Mouse (Mus musculus): Measurements from ENCODE around the gene Dnah1. TPM values are rescaled to one million over a fixed set of nuclear protein-coding genes. Genes with fewer than 3 reads are reported as not detected.
A peak's percentile ranks its signal among the peaks of the same experiment; 100 is the strongest.

Gene Dnah1
- polyA plus RNA-seq, 1 experiment from 2014 or later, result 7.6 TPM

GRCm38 (mm10) chr14:31216846-31217245 is 106.8 kb downstream of the Dnah1 start, which contains the start of gene Nisch:
Gene Nisch, minus strand, starts transcription at chr14:31216946.
- Histone ChIP-seq H3K27ac (ENCODE audit: low read depth, low read length) (no peak within 1 kb of the TSS), H3K4me3 (ENCODE audit: low read depth, low read length) (no peak within 1 kb of the TSS; the same call in 1 of the 2 replicates), H3K4me1 (ENCODE audit: control insufficient read depth, insufficient read depth, low read length) (0 out of 2 replicates have a peak, but pooled peaks cover 3% of the 10 kb centered on the region), H3K9ac (ENCODE audit: low read length) (peak within 1 kb of the TSS; percentile 0; the same call in 1 of the 2 replicates), H3K36me3 (ENCODE audit: control insufficient read depth, insufficient read depth, low read length) (no peaks in the 10 kb centered on the region), H3K27me3 (ENCODE audit: control insufficient read depth, insufficient read depth, low read length) (no peaks in the 10 kb centered on the region), H3K9me3 (ENCODE audit: control insufficient read depth, low read length) (no peaks in the 10 kb centered on the region), H3K4me2 (ENCODE audit: low read depth) (no peak within 1 kb of the TSS)
- no peak for ATAC-seq (ENCODE audit: insufficient read depth, low FRiP score, low TSS enrichment)
- WGBS, result 70% methylated on average over 2 of the region's 2 CpGs
- no peak for DNase-seq (ENCODE audit: low spot score)

GRCm38 (mm10) chr14:31215157-31216002 is 108.3 kb downstream of the Dnah1 start:
- Histone ChIP-seq H3K4me1 (ENCODE audit: control insufficient read depth, insufficient read depth, low read length) (0 out of 2 replicates have a peak, but pooled peaks cover 3% of the 10 kb centered on the region), H3K36me3 (ENCODE audit: control insufficient read depth, insufficient read depth, low read length) (no peaks in the 10 kb centered on the region), H3K4me3 (ENCODE audit: low read depth, low read length) (no peak overlapping the region), H3K9me3 (ENCODE audit: control insufficient read depth, low read length) (no peaks in the 10 kb centered on the region), H3K27me3 (ENCODE audit: control insufficient read depth, insufficient read depth, low read length) (no peaks in the 10 kb centered on the region), H3K9ac (ENCODE audit: low read length) (0 out of 2 replicates have a peak overlapping the region, but pooled peaks have one; percentile 0), H3K4me2 (ENCODE audit: low read depth) (no peak overlapping the region), H3K27ac (ENCODE audit: low read depth, low read length) (no peak overlapping the region)
- 37% methylated on average over 15 of the region's 15 CpGs for WGBS
- ATAC-seq (ENCODE audit: insufficient read depth, low FRiP score, low TSS enrichment) (peak; percentile 61; the same call in 1 of the 2 replicates), DNase-seq (ENCODE audit: low spot score) (peak; percentile 60)

- Histone ChIP-seq H3K27me3 (ENCODE audit: control insufficient read depth, insufficient read depth, low read length) (no peaks in the 10 kb centered on the region), H3K4me3 (ENCODE audit: low read depth, low read length) (no peak overlapping the region), H3K36me3 (ENCODE audit: control insufficient read depth, insufficient read depth, low read length) (no peaks in the 10 kb centered on the region), H3K27ac (ENCODE audit: low read depth, low read length) (no peak overlapping the region), H3K9me3 (ENCODE audit: control insufficient read depth, low read length) (no peaks in the 10 kb centered on the region), H3K4me2 (ENCODE audit: low read depth) (no peak overlapping the region), H3K9ac (ENCODE audit: low read length) (no peak overlapping the region), H3K4me1 (ENCODE audit: control insufficient read depth, insufficient read depth, low read length) (0 out of 2 replicates have a peak, but pooled peaks cover 3% of the 10 kb centered on the region)
- 73% methylated on average over 3 of the region's 3 CpGs for WGBS
- ATAC-seq (ENCODE audit: insufficient read depth, low FRiP score, low TSS enrichment) (no peak), DNase-seq (ENCODE audit: low spot score) (no peak)
Measured at GRCm38 (mm10) chr14:31214684-31215083, 109.0 kb downstream of the Dnah1 start.

- DNase-seq (ENCODE audit: low spot score), result no peak
- Histone ChIP-seq H3K9me3 (ENCODE audit: control insufficient read depth, low read length) (no peaks in the 10 kb centered on the region), H3K27ac (ENCODE audit: low read depth, low read length) (no peak overlapping the region), H3K36me3 (ENCODE audit: control insufficient read depth, insufficient read depth, low read length) (no peaks in the 10 kb centered on the region), H3K4me1 (ENCODE audit: control insufficient read depth, insufficient read depth, low read length) (0 out of 2 replicates have a peak, but pooled peaks cover 3% of the 10 kb centered on the region), H3K27me3 (ENCODE audit: control insufficient read depth, insufficient read depth, low read length) (no peaks in the 10 kb centered on the region), H3K9ac (ENCODE audit: low read length) (no peak overlapping the region), H3K4me2 (ENCODE audit: low read depth) (no peak overlapping the region), H3K4me3 (ENCODE audit: low read depth, low read length) (no peak overlapping the region)
- no peak for ATAC-seq (ENCODE audit: insufficient read depth, low FRiP score, low TSS enrichment)
- WGBS, result 76% methylated on average over 8 of the region's 8 CpGs
Measured at GRCm38 (mm10) chr14:31213868-31214267, 109.8 kb downstream of the Dnah1 start.

GRCm38 (mm10) chr14:31212499-31212898 is 111.2 kb downstream of the Dnah1 start:
- ATAC-seq (ENCODE audit: insufficient read depth, low FRiP score, low TSS enrichment) (no peak), DNase-seq (ENCODE audit: low spot score) (no peak)
- 82% methylated on average over 3 of the region's 3 CpGs for WGBS
- H3K4me2 ChIP-seq (ENCODE audit: low read depth), result no peak overlapping the region
- H3K36me3 ChIP-seq (ENCODE audit: control insufficient read depth, insufficient read depth, low read length), result no peaks in the 10 kb centered on the region
- no peak overlapping the region for H3K4me3 ChIP-seq (ENCODE audit: low read depth, low read length)
- 0 out of 2 replicates have a peak, but pooled peaks cover 3% of the 10 kb centered on the region for H3K4me1 ChIP-seq (ENCODE audit: control insufficient read depth, insufficient read depth, low read length)
- no peaks in the 10 kb centered on the region for H3K27me3 ChIP-seq (ENCODE audit: control insufficient read depth, insufficient read depth, low read length)
- H3K9ac ChIP-seq (ENCODE audit: low read length), result no peak overlapping the region
- no peaks in the 10 kb centered on the region for H3K9me3 ChIP-seq (ENCODE audit: control insufficient read depth, low read length)
- H3K27ac ChIP-seq (ENCODE audit: low read depth, low read length), result no peak overlapping the region

GRCm38 (mm10) chr14:31211854-31212253 is 111.8 kb downstream of the Dnah1 start:
- no peak overlapping the region for H3K27ac ChIP-seq (ENCODE audit: low read depth, low read length)
- DNase-seq (ENCODE audit: low spot score) (no peak), ATAC-seq (ENCODE audit: insufficient read depth, low FRiP score, low TSS enrichment) (no peak)
- H3K4me2 ChIP-seq (ENCODE audit: low read depth), result no peak overlapping the region
- no peak overlapping the region for H3K9ac ChIP-seq (ENCODE audit: low read length)
- no peaks in the 10 kb centered on the region for H3K36me3 ChIP-seq (ENCODE audit: control insufficient read depth, insufficient read depth, low read length)
- H3K27me3 ChIP-seq (ENCODE audit: control insufficient read depth, insufficient read depth, low read length), result no peaks in the 10 kb centered on the region
- WGBS, result 88% methylated on average over 6 of the region's 6 CpGs
- no peaks in the 10 kb centered on the region for H3K9me3 ChIP-seq (ENCODE audit: control insufficient read depth, low read length)
- no peak overlapping the region for H3K4me3 ChIP-seq (ENCODE audit: low read depth, low read length)
- no peaks in the 10 kb centered on the region for H3K4me1 ChIP-seq (ENCODE audit: control insufficient read depth, insufficient read depth, low read length)

Other genes starting within 250 kb of the Dnah1 start
- gene Smim4, start 194.9 kb downstream of the Dnah1 start, polyA plus RNA-seq (2014; fragmentation: Nextera tagmentation; extraction: Ambion mirVana), result 58.9 and 62.5 TPM in 2 replicates
- 537 and 588 TPM in 2 replicates for gene Nt5dc2, start 192.8 kb downstream of the Dnah1 start, polyA plus RNA-seq (2014; fragmentation: Nextera tagmentation; extraction: Ambion mirVana)
- gene Stab1, start 155.3 kb downstream of the Dnah1 start, polyA plus RNA-seq (2014; fragmentation: Nextera tagmentation; extraction: Ambion mirVana), result 18.7 and 23.8 TPM in 2 replicates
- gene Tnnc1, start 115.6 kb downstream of the Dnah1 start, polyA plus RNA-seq (2014; fragmentation: Nextera tagmentation; extraction: Ambion mirVana), result 63.0 and 83.2 TPM in 2 replicates
- 322 and 326 TPM in 2 replicates for gene Nisch, start 107.0 kb downstream of the Dnah1 start, polyA plus RNA-seq (2014; fragmentation: Nextera tagmentation; extraction: Ambion mirVana)
- gene Sema3g, start 106.0 kb downstream of the Dnah1 start, polyA plus RNA-seq (2014; fragmentation: Nextera tagmentation; extraction: Ambion mirVana), result 0.21 and 0.50 TPM in 2 replicates
- 12.7 and 13.1 TPM in 2 replicates for gene Phf7, start 72.6 kb downstream of the Dnah1 start, polyA plus RNA-seq (2014; fragmentation: Nextera tagmentation; extraction: Ambion mirVana)
- gene Bap1, start 72.4 kb downstream of the Dnah1 start, polyA plus RNA-seq (2014; fragmentation: Nextera tagmentation; extraction: Ambion mirVana), result 113 and 125 TPM in 2 replicates
- gene Capn7, start 12.7 kb upstream of the Dnah1 start, polyA plus RNA-seq (2014; fragmentation: Nextera tagmentation; extraction: Ambion mirVana), result 51.0 and 52.0 TPM in 2 replicates
- gene Sh3bp5, start 112.2 kb upstream of the Dnah1 start, polyA plus RNA-seq (2014; fragmentation: Nextera tagmentation; extraction: Ambion mirVana), result 17.2 and 20.1 TPM in 2 replicates
- gene Eaf1, start 170.5 kb upstream of the Dnah1 start, polyA plus RNA-seq (2014; fragmentation: Nextera tagmentation; extraction: Ambion mirVana), result 21.8 and 22.5 TPM in 2 replicates
- 78.9 and 85.6 TPM in 2 replicates for gene Mettl6, start 171.1 kb upstream of the Dnah1 start, polyA plus RNA-seq (2014; fragmentation: Nextera tagmentation; extraction: Ambion mirVana)